Mouse (Mus musculus) hindbrain, embryonic 15.5 days (tissue): ENCODE data around the gene Dydc2. TPM values are rescaled to one million over a fixed set of nuclear protein-coding genes. Genes with fewer than 3 reads are reported as not detected.

ENCODE experiments used
- ATAC-seq: fragments of 200-750 bp; cut with Nextera tagmentation; 2 replicates; pipeline ENCODE4 v1.8.0; 2017; ENCODE audit warnings: low read depth, moderate number of reproducible peaks, moderate TSS enrichment; ENCODE audit not compliant: low FRiP score
- H3K27ac ChIP-seq: fragments of 300-500 bp; sonication (generic); replicated peaks from 2 replicates; pipeline ENCODE4 v1.5.1; 2015; ENCODE audit warnings: mild to moderate bottlenecking, inconsistent platforms
- H3K27me3 ChIP-seq: fragments of 300-500 bp; sonication (generic); 2 replicates; pipeline ENCODE4 v1.6.1; 2015; ENCODE audit warnings: control low read depth, inconsistent platforms
- H3K36me3 ChIP-seq: fragments of 300-500 bp; sonication (generic); 2 replicates; pipeline ENCODE4 v1.6.1; 2015; ENCODE audit warnings: control low read depth, inconsistent platforms
- H3K4me1 ChIP-seq: fragments of 300-500 bp; sonication (generic); replicated peaks from 2 replicates; pipeline ENCODE4 v1.6.1; 2015; ENCODE audit warnings: control low read depth, inconsistent platforms
- H3K4me2 ChIP-seq: fragments of 300-500 bp; sonication (generic); 2 replicates; pipeline ENCODE4 v1.6.1; 2015; ENCODE audit warnings: moderate library complexity, mild to moderate bottlenecking, inconsistent platforms
- H3K4me3 ChIP-seq: fragments of 300-500 bp; sonication (generic); 2 replicates; pipeline ENCODE4 v1.5.1; 2015; ENCODE audit warnings: mild to moderate bottlenecking, inconsistent platforms
- H3K9ac ChIP-seq: fragments of 300-500 bp; sonication (generic); 2 replicates; pipeline ENCODE4 v1.6.1; 2015; ENCODE audit warnings: inconsistent platforms
- H3K9me3 ChIP-seq: fragments of 300-500 bp; sonication (generic); 2 replicates; pipeline ENCODE4 v1.6.1; 2016; ENCODE audit warnings: control low read depth, inconsistent platforms
- WGBS: fragments of 180-500 bp; shearing (Covaris S2); methylation state at CpG from one replicate; pipeline ENCODE4 v1.1.7; 2015; 5-methylcytosine and 5-hydroxymethylcytosine counted together
- polyA plus RNA-seq: library from polyadenylated mRNA; unstranded; fragments of >200 nt; fragmentation: Nextera tagmentation; extraction: Ambion mirVana; gene quantifications from 2 replicates; pipeline ENCODE4 v1.2.1, GENCODE M21; 2015

Gene Dydc2
- 1.0 and 1.5 TPM in 2 replicates for polyA plus RNA-seq

GRCm38 (mm10) chr14:41069108-41069507, at the start of gene Dydc2:
Gene Dydc2 (minus strand): TSS chr14:41069208.
- Histone ChIP-seq H3K36me3 (no peaks in the 10 kb centered on the region), H3K27ac (no peak within 1 kb of the TSS)
- ATAC-seq: no peak

GRCm38 (mm10) chr14:41116271-41116670, 47.3 kb upstream of the Dydc2 start:
- no peak for ATAC-seq
- no peaks in the 10 kb centered on the region for H3K36me3 ChIP-seq
- no peaks in the 10 kb centered on the region for H3K4me1 ChIP-seq
- no peak overlapping the region for H3K27ac ChIP-seq
- H3K27me3 ChIP-seq: no peaks in the 10 kb centered on the region
- H3K4me3 ChIP-seq: no peak overlapping the region
- 86% methylated on average over 3 of the region's 3 CpGs for WGBS
- no peak overlapping the region for H3K4me2 ChIP-seq
- H3K9ac ChIP-seq: no peak overlapping the region
- H3K9me3 ChIP-seq: no peaks in the 10 kb centered on the region

More at GRCm38 (mm10) chr14:41069108-41069507, at the start of gene Dydc2:
- Histone ChIP-seq H3K9ac (no peak within 1 kb of the TSS), H3K9me3 (no peaks in the 10 kb centered on the region), H3K4me3 (no peak within 1 kb of the TSS), H3K4me1 (peaks cover 6% of the 10 kb centered on the region), H3K27me3 (no peaks in the 10 kb centered on the region), H3K4me2 (no peak within 1 kb of the TSS)

- no peak for ATAC-seq
- Histone ChIP-seq H3K27ac (no peak overlapping the region), H3K27me3 (no peaks in the 10 kb centered on the region), H3K9ac (no peak overlapping the region), H3K4me3 (no peak overlapping the region), H3K4me2 (no peak overlapping the region), H3K36me3 (no peaks in the 10 kb centered on the region), H3K9me3 (no peaks in the 10 kb centered on the region), H3K4me1 (no peaks in the 10 kb centered on the region)
- 88% methylated on average over 4 of the region's 4 CpGs for WGBS
Measured at GRCm38 (mm10) chr14:41112944-41113343, 43.9 kb upstream of the Dydc2 start.

- Histone ChIP-seq H3K9ac (no peak overlapping the region), H3K9me3 (no peaks in the 10 kb centered on the region), H3K27ac (no peak overlapping the region), H3K27me3 (no peaks in the 10 kb centered on the region), H3K4me2 (no peak overlapping the region), H3K36me3 (no peaks in the 10 kb centered on the region), H3K4me1 (no peaks in the 10 kb centered on the region), H3K4me3 (no peak overlapping the region)
- 93% methylated on average over 7 of the region's 7 CpGs for WGBS
- no peak for ATAC-seq
Measured at GRCm38 (mm10) chr14:41111031-41111668, 42.1 kb upstream of the Dydc2 start.

- H3K4me2 ChIP-seq: no peak within 1 kb of the TSS
- no peak within 1 kb of the TSS for H3K4me3 ChIP-seq
- no peaks in the 10 kb centered on the region for H3K4me1 ChIP-seq
- ATAC-seq: no peak
- no peak within 1 kb of the TSS for H3K27ac ChIP-seq
- no peaks in the 10 kb centered on the region for H3K9me3 ChIP-seq
- no peaks in the 10 kb centered on the region for H3K36me3 ChIP-seq
- H3K9ac ChIP-seq: no peak within 1 kb of the TSS
- no peaks in the 10 kb centered on the region for H3K27me3 ChIP-seq
- 73% methylated on average over 10 of the region's 10 CpGs for WGBS
Measured at GRCm38 (mm10) chr14:41104853-41105444, 35.9 kb upstream of the Dydc2 start, which contains the start of gene Mat1a. Gene Mat1a (plus strand): TSS chr14:41105035.

- H3K4me2 ChIP-seq: no peak overlapping the region
- H3K4me3 ChIP-seq: no peak overlapping the region
- no peaks in the 10 kb centered on the region for H3K36me3 ChIP-seq
- ATAC-seq: no peak
- H3K9me3 ChIP-seq: no peaks in the 10 kb centered on the region
- no peak overlapping the region for H3K27ac ChIP-seq
- WGBS: 94% methylated on average over 2 of the region's 2 CpGs
- no peaks in the 10 kb centered on the region for H3K4me1 ChIP-seq
- no peaks in the 10 kb centered on the region for H3K27me3 ChIP-seq
- no peak overlapping the region for H3K9ac ChIP-seq
Measured at GRCm38 (mm10) chr14:41102269-41102668, 33.3 kb upstream of the Dydc2 start.

- no peaks in the 10 kb centered on the region for H3K36me3 ChIP-seq
- H3K9me3 ChIP-seq: no peaks in the 10 kb centered on the region
- no peak overlapping the region for H3K9ac ChIP-seq
- no peaks in the 10 kb centered on the region for H3K4me1 ChIP-seq
- no peaks in the 10 kb centered on the region for H3K27me3 ChIP-seq
- H3K27ac ChIP-seq: no peak overlapping the region
- H3K4me2 ChIP-seq: no peak overlapping the region
- ATAC-seq: no peak
- no peak overlapping the region for H3K4me3 ChIP-seq
- 90% methylated on average over 5 of the region's 5 CpGs for WGBS
Measured at GRCm38 (mm10) chr14:41101242-41101641, 32.2 kb upstream of the Dydc2 start.

- H3K9me3 ChIP-seq: no peaks in the 10 kb centered on the region
- H3K36me3 ChIP-seq: no peaks in the 10 kb centered on the region
- no peak overlapping the region for H3K4me2 ChIP-seq
- no peak overlapping the region for H3K27ac ChIP-seq
- no peak for ATAC-seq
- H3K4me3 ChIP-seq: no peak overlapping the region
- 88% methylated on average over 3 of the region's 3 CpGs for whole genome bisulfite sequencing
- H3K4me1 ChIP-seq: no peaks in the 10 kb centered on the region
- no peaks in the 10 kb centered on the region for H3K27me3 ChIP-seq
- no peak overlapping the region for H3K9ac ChIP-seq
Measured at GRCm38 (mm10) chr14:41100712-41101111, 31.7 kb upstream of the Dydc2 start.

- Histone ChIP-seq H3K9ac (no peak overlapping the region), H3K4me2 (no peak overlapping the region), H3K36me3 (no peaks in the 10 kb centered on the region), H3K4me3 (no peak overlapping the region), H3K4me1 (no peaks in the 10 kb centered on the region), H3K9me3 (no peaks in the 10 kb centered on the region), H3K27ac (no peak overlapping the region), H3K27me3 (no peaks in the 10 kb centered on the region)
- ATAC-seq: no peak
- WGBS: 74% methylated on average over 1 of the region's 1 CpGs
Measured at GRCm38 (mm10) chr14:41098726-41099125, 29.7 kb upstream of the Dydc2 start.

- Histone ChIP-seq H3K4me1 (no peaks in the 10 kb centered on the region), H3K9ac (no peak overlapping the region), H3K9me3 (no peaks in the 10 kb centered on the region), H3K4me3 (no peak overlapping the region), H3K36me3 (no peaks in the 10 kb centered on the region), H3K27me3 (no peaks in the 10 kb centered on the region), H3K4me2 (no peak overlapping the region), H3K27ac (no peak overlapping the region)
- 88% methylated on average over 3 of the region's 3 CpGs for WGBS
- ATAC-seq: no peak
Measured at GRCm38 (mm10) chr14:41096296-41096860, 27.4 kb upstream of the Dydc2 start.

GRCm38 (mm10) chr14:41094114-41094513, 25.1 kb upstream of the Dydc2 start:
- Histone ChIP-seq H3K27ac (no peak overlapping the region), H3K4me1 (no peaks in the 10 kb centered on the region)
- no peak for ATAC-seq

GRCm38 (mm10) chr14:41090777-41091176, 21.8 kb upstream of the Dydc2 start:
- H3K27me3 ChIP-seq: no peaks in the 10 kb centered on the region
- 53% methylated on average over 8 of the region's 8 CpGs for WGBS
- no peak overlapping the region for H3K4me2 ChIP-seq
- H3K9me3 ChIP-seq: no peaks in the 10 kb centered on the region
- no peak for ATAC-seq
- H3K4me3 ChIP-seq: no peak overlapping the region
- no peaks in the 10 kb centered on the region for H3K4me1 ChIP-seq
- no peaks in the 10 kb centered on the region for H3K36me3 ChIP-seq
- H3K9ac ChIP-seq: no peak overlapping the region
- H3K27ac ChIP-seq: no peak overlapping the region

More at GRCm38 (mm10) chr14:41094114-41094513, 25.1 kb upstream of the Dydc2 start:
- Histone ChIP-seq H3K9me3 (no peaks in the 10 kb centered on the region), H3K4me2 (no peak overlapping the region), H3K4me3 (no peak overlapping the region), H3K9ac (no peak overlapping the region), H3K27me3 (no peaks in the 10 kb centered on the region), H3K36me3 (no peaks in the 10 kb centered on the region)
- 73% methylated on average over 1 of the region's 1 CpGs for WGBS
